Mouse (Mus musculus) small intestine, adult 2 months (tissue): ENCODE measurements at regions not wholly inside any gene's neighbourhood (a gene's known extent, or its start where the extent isn't known, plus 50 kb on each side); places are given as distances from the start of the nearest gene placed in this dataset.
"Not testable (repeated sequence)": the region's sequence is repeated elsewhere in the genome, so short reads cannot be mapped to it uniquely, and the experiment has no call there.

Experiments
- H3K27ac ChIP-seq: fragments of 200-500 bp; 2 replicates; pipeline ENCODE4 v1.5.1; 2012; ENCODE audit warnings: low read depth, low read length, control low read depth, inconsistent platforms; ENCODE audit not compliant: insufficient read depth
- H3K27me3 ChIP-seq: fragments of 200-500 bp; 2 replicates; pipeline ENCODE4 v1.6.1; 2012; ENCODE audit warnings: mild to moderate bottlenecking, moderate library complexity, low read length, inconsistent platforms; ENCODE audit not compliant: control insufficient read depth, insufficient read depth
- H3K36me3 ChIP-seq: fragments of 200-500 bp; 2 replicates; pipeline ENCODE4 v1.6.1; 2012; ENCODE audit warnings: mild to moderate bottlenecking, low read length, control low read depth, inconsistent platforms; ENCODE audit not compliant: control insufficient read depth, insufficient read depth
- H3K4me1 ChIP-seq: fragments of 200-500 bp; 2 replicates; pipeline ENCODE4 v1.6.1; 2012; ENCODE audit warnings: low read length, inconsistent platforms, mixed read lengths; ENCODE audit not compliant: control insufficient read depth, insufficient read depth, insufficient read length
- H3K4me3 ChIP-seq: fragments of 200-500 bp; 2 replicates; pipeline ENCODE4 v1.5.1; 2012; ENCODE audit warnings: low read depth, mild to moderate bottlenecking, control low read depth, inconsistent platforms, low read length, moderate library complexity
- CTCF ChIP-seq: fragments of 200-500 bp; IDR thresholded peaks from 2 replicates; pipeline ENCODE4 v1.5.1; 2012; ENCODE audit warnings: low read depth, mild to moderate bottlenecking, control low read depth, inconsistent platforms, low read length, moderate library complexity, mixed read lengths; ENCODE audit not compliant: insufficient replicate concordance, insufficient read length; ENCODE audit errors: extremely low read depth
- POLR2A ChIP-seq: fragments of 200-500 bp; IDR thresholded peaks from 2 replicates; pipeline ENCODE4 v1.6.1; 2012; ENCODE audit warnings: low read depth, mild to moderate bottlenecking, control low read depth, inconsistent platforms, low read length, moderate library complexity
- WGBS: fragments of 180-500 bp; shearing (Covaris S2); methylation state at CpG from one replicate; pipeline ENCODE4 v1.1.7; 2018; 5-methylcytosine and 5-hydroxymethylcytosine counted together

- no peak overlapping the region for H3K4me3 ChIP-seq
- TF ChIP-seq CTCF (no peak), POLR2A (no peak)
- H3K4me1 ChIP-seq = no peaks in the 10 kb centered on the region
- H3K36me3 ChIP-seq = no peaks in the 10 kb centered on the region
- H3K27ac ChIP-seq = no peak overlapping the region
- H3K27me3 ChIP-seq = no peaks in the 10 kb centered on the region
Measured at GRCm38 (mm10) chr3:40297120-40297519, 234.0 kb upstream of the Intu start.

GRCm38 (mm10) chr3:40320319-40320718, 210.8 kb upstream of the Intu start:
- Histone ChIP-seq H3K27me3 (no peaks in the 10 kb centered on the region), H3K4me3 (no peak overlapping the region), H3K36me3 (no peaks in the 10 kb centered on the region), H3K27ac (no peak overlapping the region), H3K4me1 (no peaks in the 10 kb centered on the region)
- no peak for TF ChIP-seq CTCF
- no peak for TF ChIP-seq POLR2A
- 84% methylated on average over 5 of the region's 5 CpGs for WGBS

- 81% methylated on average over 22 of the region's 22 CpGs for WGBS
- Histone ChIP-seq H3K4me3 (no peak overlapping the region), H3K36me3 (no peaks in the 10 kb centered on the region), H3K4me1 (no peaks in the 10 kb centered on the region), H3K27me3 (no peaks in the 10 kb centered on the region), H3K27ac (no peak overlapping the region)
- TF ChIP-seq CTCF (no peak), POLR2A (no peak)
Measured at GRCm38 (mm10) chr3:40325872-40326803, 204.9 kb upstream of the Intu start.

- Histone ChIP-seq H3K4me3 (no peak overlapping the region), H3K36me3 (no peaks in the 10 kb centered on the region), H3K27ac (no peak overlapping the region), H3K4me1 (no peaks in the 10 kb centered on the region), H3K27me3 (no peaks in the 10 kb centered on the region)
- 84% methylated on average over 5 of the region's 5 CpGs for WGBS
- TF ChIP-seq POLR2A (no peak), CTCF (no peak)
Measured at GRCm38 (mm10) chr3:40339492-40340030, 191.5 kb upstream of the Intu start.

- no peaks in the 10 kb centered on the region for H3K36me3 ChIP-seq
- 73% methylated on average over 4 of the region's 4 CpGs for WGBS
- H3K27ac ChIP-seq = no peak overlapping the region
- H3K4me1 ChIP-seq = no peaks in the 10 kb centered on the region
- TF ChIP-seq POLR2A (no peak), CTCF (no peak)
- H3K4me3 ChIP-seq = no peak overlapping the region
- no peaks in the 10 kb centered on the region for H3K27me3 ChIP-seq
Measured at GRCm38 (mm10) chr3:40355103-40355502, 176.0 kb upstream of the Intu start.

DNA sequence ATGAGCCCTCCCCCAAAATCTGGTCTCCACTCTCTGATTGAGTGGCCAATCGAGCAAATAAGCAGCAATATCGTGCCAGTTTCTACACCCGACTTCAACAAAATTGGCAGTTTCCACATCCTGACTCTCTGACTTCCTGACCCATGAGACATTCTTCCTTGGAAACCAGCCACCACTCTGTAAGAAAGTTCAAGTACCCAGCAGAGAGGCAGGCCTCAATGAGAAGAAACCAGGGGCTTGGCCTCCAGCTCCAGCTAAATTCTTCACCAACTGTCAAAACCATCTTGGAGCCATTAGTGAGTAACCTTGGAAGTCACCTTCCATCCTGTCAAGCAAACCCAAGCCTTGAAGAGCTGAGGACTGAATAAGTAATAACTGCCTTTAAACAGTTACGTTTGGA, 162.7 kb upstream of the Intu start:
- H3K4me1 ChIP-seq = no peaks in the 10 kb centered on the region
- no peak overlapping the region for H3K4me3 ChIP-seq
- no peaks in the 10 kb centered on the region for H3K27me3 ChIP-seq
- H3K36me3 ChIP-seq = no peaks in the 10 kb centered on the region
- no peak overlapping the region for H3K27ac ChIP-seq
- WGBS = 82% methylated on average over 4 of the region's 4 CpGs
- no peak for TF ChIP-seq CTCF
- TF ChIP-seq POLR2A = no peak

GRCm38 (mm10) chr3:40371411-40371810, 159.7 kb upstream of the Intu start:
- 65% methylated on average over 7 of the region's 7 CpGs for WGBS
- Histone ChIP-seq H3K4me1 (no peaks in the 10 kb centered on the region), H3K27me3 (no peaks in the 10 kb centered on the region), H3K27ac (no peak overlapping the region), H3K4me3 (no peak overlapping the region), H3K36me3 (no peaks in the 10 kb centered on the region)
- TF ChIP-seq CTCF (no peak), POLR2A (no peak)

DNA sequence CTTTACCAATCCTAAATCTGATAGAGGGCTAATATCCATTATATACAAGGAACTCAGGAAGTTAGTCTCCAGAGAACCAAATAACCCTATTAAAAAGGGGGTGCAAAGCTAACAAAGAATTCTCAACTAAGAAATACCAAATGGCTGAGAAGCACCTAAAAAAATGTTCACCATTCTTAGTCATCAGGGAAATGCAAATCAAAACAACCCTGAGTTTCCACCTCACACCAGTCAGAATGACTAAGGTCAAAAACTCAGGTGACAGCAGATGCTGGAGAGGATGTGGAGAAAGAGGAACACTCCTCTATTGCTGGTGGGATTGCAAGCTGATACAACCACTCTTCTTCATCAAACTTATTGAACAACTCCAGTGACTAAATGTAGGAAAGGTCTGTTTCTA, 154.9 kb upstream of the Intu start:
- H3K36me3 ChIP-seq, H3K4me1 ChIP-seq, H3K27ac ChIP-seq, H3K27me3 ChIP-seq, H3K4me3 ChIP-seq: not testable (repeated sequence)
